Comparison of ENCODE assay signal across 24 mouse cellular contexts in genomic region chr6:29303726-29304125, GRCm38 (mm10). TPM values are rescaled to one million over a fixed set of nuclear protein-coding genes. Genes with fewer than 3 reads are reported as not detected.
A peak's percentile ranks its signal among the peaks of the same experiment; 100 is the strongest.
DNase-seq lines count a peak whose midpoint lies in the region; ATAC-seq and TF ChIP-seq lines count a peak whose summit lies in the region.
"Had no signal": no experiment of that assay in that cellular context is flagged by ENCODE, and none has a peak within 500 bp of the region (broad histone marks: within the 10 kb centered on the region; RNA-seq: fewer than 3 reads in every experiment).

No protein-coding gene starts in this region.

- no peak overlapping the region for H3K9ac ChIP-seq in heart, postnatal 0 days (replicated peaks; ENCODE audit: low read depth, low read length)
- H3K9ac ChIP-seq in liver, postnatal 0 days (replicated peaks): no peak overlapping the region
- no peak overlapping the region for H3K9ac ChIP-seq in liver, embryonic 12.5 days
- H3K9ac ChIP-seq in MEL (ENCODE audit: control insufficient read depth, low read depth, low read length, poor library complexity, severe bottlenecking): no peak overlapping the region
- H3K9ac ChIP-seq: embryonic facial prominence, embryonic 15.5 days; heart, embryonic 12.5 days; liver, embryonic 13.5 days; midbrain, embryonic 13.5 days had no signal

- no peak overlapping the region for H3K4me3 ChIP-seq in heart, postnatal 0 days (ENCODE audit: low read depth, low read length)
- H3K4me3 ChIP-seq in liver, postnatal 0 days (ENCODE audit: low read depth, low read length): no peak overlapping the region
- H3K4me3 ChIP-seq in liver, embryonic 12.5 days: no peak overlapping the region
- H3K4me3 ChIP-seq in MEL (ENCODE audit: control insufficient read depth in 1 of 2, insufficient read depth in 1 of 2, low read depth in 2 of 2, low read length in 2 of 2): no peak overlapping the region
- H3K4me3 ChIP-seq: embryonic facial prominence, embryonic 15.5 days; heart, embryonic 12.5 days; limb, embryonic 10.5 days; liver, embryonic 13.5 days; midbrain, embryonic 13.5 days had no signal

- WGBS in heart, postnatal 0 days: 41% methylated on average over 4 of the region's 5 CpGs
- 50% methylated on average over 5 of the region's 5 CpGs for WGBS in liver, postnatal 0 days (ENCODE audit: insufficient replicate concordance)
- 30% methylated on average over 5 of the region's 5 CpGs for WGBS in liver, embryonic 12.5 days (ENCODE audit: insufficient replicate concordance)

- no peak overlapping the region for H3K27ac ChIP-seq in heart, postnatal 0 days (ENCODE audit: low read depth)
- H3K27ac ChIP-seq in liver, postnatal 0 days (ENCODE audit: low read depth): no peak overlapping the region
- no peak overlapping the region for H3K27ac ChIP-seq in liver, embryonic 12.5 days
- H3K27ac ChIP-seq in MEL (ENCODE audit: control insufficient read depth, low read depth, low read length): no peak overlapping the region
- H3K27ac ChIP-seq: embryonic facial prominence, embryonic 15.5 days; limb, embryonic 10.5 days; liver, embryonic 13.5 days; macrophage; midbrain, embryonic 13.5 days had no signal

- H3K79me2 ChIP-seq in MEL (ENCODE audit: control insufficient read depth, insufficient read depth, low read length, poor library complexity): no peaks in the 10 kb centered on the region

- no peaks in the 10 kb centered on the region for H3K4me1 ChIP-seq in heart, postnatal 0 days (ENCODE audit: control insufficient read depth, insufficient read depth)
- no peaks in the 10 kb centered on the region for H3K4me1 ChIP-seq in liver, postnatal 0 days (ENCODE audit: insufficient read depth)
- H3K4me1 ChIP-seq in liver, embryonic 12.5 days: no peaks in the 10 kb centered on the region
- H3K4me1 ChIP-seq in MEL (ENCODE audit: control insufficient read depth in 1 of 2, insufficient read depth in 2 of 2, low read length in 2 of 2): no peaks in the 10 kb centered on the region
- H3K4me1 ChIP-seq: embryonic facial prominence, embryonic 15.5 days; heart, embryonic 12.5 days; limb, embryonic 10.5 days; liver, embryonic 13.5 days; midbrain, embryonic 13.5 days had no signal

- no peaks in the 10 kb centered on the region for H3K36me3 ChIP-seq in heart, postnatal 0 days (replicated peaks; ENCODE audit: control insufficient read depth, insufficient read depth, low read length)
- no peaks in the 10 kb centered on the region for H3K36me3 ChIP-seq in liver, postnatal 0 days (replicated peaks; ENCODE audit: insufficient read depth, low read length)
- no peaks in the 10 kb centered on the region for H3K36me3 ChIP-seq in liver, embryonic 12.5 days
- H3K36me3 ChIP-seq in MEL (ENCODE audit: control insufficient read depth in 1 of 2, insufficient read depth in 2 of 2, low read length in 2 of 2): no peaks in the 10 kb centered on the region
- H3K36me3 ChIP-seq: embryonic facial prominence, embryonic 15.5 days; heart, embryonic 12.5 days; limb, embryonic 10.5 days; liver, embryonic 13.5 days; midbrain, embryonic 13.5 days had no signal

- no peak overlapping the region for H3K4me2 ChIP-seq in heart, postnatal 0 days (ENCODE audit: low read depth, low read length)
- H3K4me2 ChIP-seq in liver, postnatal 0 days (ENCODE audit: low read depth, low read length): no peak overlapping the region
- no peak overlapping the region for H3K4me2 ChIP-seq in liver, embryonic 12.5 days
- H3K4me2 ChIP-seq: embryonic facial prominence, embryonic 15.5 days; heart, embryonic 12.5 days; liver, embryonic 13.5 days; midbrain, embryonic 13.5 days had no signal

- TF ChIP-seq POLR2A in MEL (IDR thresholded peaks at IDR 0.05; ENCODE audit: control insufficient read depth in 1 of 2, insufficient read depth in 1 of 2, low read depth in 1 of 2, low read length in 2 of 2, poor library complexity in 1 of 2): no peak

- TF ChIP-seq EP300 in heart, postnatal 0 days (IDR thresholded peaks at IDR 0.05; ENCODE audit: low read depth): no peak
- no peak for TF ChIP-seq EP300 in liver, postnatal 0 days (IDR thresholded peaks at IDR 0.05; ENCODE audit: low read depth)
- TF ChIP-seq EP300 in MEL (IDR thresholded peaks at IDR 0.05; ENCODE audit: low read depth in 1 of 2, low read length in 2 of 2): no peak

- no peak for ATAC-seq in heart, postnatal 0 days (ENCODE audit: insufficient read depth, low read depth)
- no peak for ATAC-seq in liver, postnatal 0 days
- ATAC-seq in liver, embryonic 12.5 days: no peak
- ATAC-seq: activated CD4-positive, CD25-positive, alpha-beta regulatory T cell, adult 4 months; midbrain, embryonic 13.5 days had no signal

- H3K27me3 ChIP-seq in heart, postnatal 0 days (ENCODE audit: control insufficient read depth, insufficient read depth, low read length): no peaks in the 10 kb centered on the region
- H3K27me3 ChIP-seq in liver, postnatal 0 days (ENCODE audit: insufficient read depth, low read length): no peaks in the 10 kb centered on the region
- no peaks in the 10 kb centered on the region; the same call in 1 of the 2 replicates for H3K27me3 ChIP-seq in liver, embryonic 12.5 days (replicated peaks)
- peaks cover 4 to 5% of the 10 kb centered on the region in 2 experiments; a peak in 3 of 4 replicates for H3K27me3 ChIP-seq in MEL (ENCODE audit: control insufficient read depth in 1 of 2, insufficient read depth in 2 of 2, low read length in 2 of 2)
- H3K27me3 ChIP-seq: embryonic facial prominence, embryonic 15.5 days; heart, embryonic 12.5 days; liver, embryonic 13.5 days; midbrain, embryonic 13.5 days had no signal

- TF ChIP-seq CTCF in heart, postnatal 0 days (IDR thresholded peaks at IDR 0.05; ENCODE audit: low read depth): peak; percentile 22; the same call in 1 of the 2 replicates
- peak; percentile 28; the same call in 1 of the 2 replicates for TF ChIP-seq CTCF in liver, postnatal 0 days (IDR thresholded peaks at IDR 0.05; ENCODE audit: low read depth)
- TF ChIP-seq CTCF in MEL (IDR thresholded peaks at IDR 0.05 in 2 of 3, conservative IDR thresholded peaks at IDR 0.05 in 1 of 3; ENCODE audit: control insufficient read depth in 1 of 3, insufficient read depth in 1 of 3, low read depth in 2 of 3, low read length in 3 of 3, poor library complexity in 1 of 3, severe bottlenecking in 1 of 3): peak in 2 of 3 experiments; percentile 18 to 49; a peak in 2 of 6 replicates

- TF ChIP-seq RAD21 in MEL (IDR thresholded peaks at IDR 0.05; ENCODE audit: low read depth, low read length): peak; percentile 36

- no peak for DNase-seq in heart, postnatal 0 days (ENCODE audit: low spot score)
- no peak for DNase-seq in heart, postnatal 4 days
- DNase-seq in liver, postnatal 0 days: no peak
- peak; percentile 19 for DNase-seq in A20 (ENCODE audit: low read depth, low spot score)
- peak; percentile 23 for DNase-seq in MEL (ENCODE audit: low read depth, low spot score)
- no peak for DNase-seq in thymus, postnatal 4 days
- no peak for DNase-seq in spleen, postnatal 36 days (ENCODE audit: low spot score in 2 of 2)
- DNase-seq: adrenal gland, postnatal 14 days; cerebellum, adult 8-10 months; heart, postnatal 36 days; kidney, adult 9 months; liver, embryonic 13.5 days; right cerebral cortex, postnatal 14 days; thymus, postnatal 14 days had no signal

- H3K9me3 ChIP-seq in heart, postnatal 0 days (replicated peaks; ENCODE audit: control insufficient read depth, low read length): peaks cover 7% of the 10 kb centered on the region; the same call in 1 of the 2 replicates
- H3K9me3 ChIP-seq in liver, postnatal 0 days (ENCODE audit: low read length): no peaks in the 10 kb centered on the region
- no peaks in the 10 kb centered on the region for H3K9me3 ChIP-seq in liver, embryonic 12.5 days (replicated peaks)
- no peaks in the 10 kb centered on the region for H3K9me3 ChIP-seq in MEL (replicated peaks; ENCODE audit: insufficient read depth, low read length)
- H3K9me3 ChIP-seq: embryonic facial prominence, embryonic 15.5 days; limb, embryonic 10.5 days; liver, embryonic 13.5 days had no signal

RNA-seq across cellular contexts. Expression of gene Fam71f1, which starts 15.2 kb away (rescaled TPM):
- total RNA-seq in heart, postnatal 0 days (2014; rRNA removed; ENCODE audit: low replicate concordance): not detected in 2 replicates
- polyA plus RNA-seq in heart, postnatal 0 days (2015; fragmentation: Nextera tagmentation; extraction: Ambion mirVana): 0.07 TPM in 1 of 2 replicates, not detected in the other
- total RNA-seq in heart, postnatal 4 days (2021): not detected
- not detected in 2 replicates for polyA plus RNA-seq in liver, postnatal 0 days (2015; fragmentation: Nextera tagmentation; extraction: Ambion mirVana)
- polyA plus RNA-seq in liver, embryonic 12.5 days (2016; fragmentation: Nextera tagmentation; extraction: Ambion mirVana): not detected in 2 replicates
- total RNA-seq in MEL (2012; rRNA removed): not detected in 2 replicates
- under 1 TPM in 1 of 2 experiments, not detected in 1; 0.13 TPM for polyA plus RNA-seq in MEL (2012; ENCODE audit: insufficient read depth in 1 of 2, insufficient read length in 2 of 2, low read depth in 1 of 2, low replicate concordance in 2 of 2, missing spikeins in 1 of 2)
- total RNA-seq: adrenal gland, postnatal 14 days; gastrocnemius, postnatal 4 days; heart, postnatal 36 days; left cerebral cortex, adult 18-20 months had no signal
- polyA plus RNA-seq: activated CD4-positive, CD25-positive, alpha-beta regulatory T cell, adult 4 months; embryonic facial prominence, embryonic 15.5 days; forebrain, embryonic 11.5 days; limb, embryonic 10.5 days; liver, embryonic 13.5 days; macrophage; midbrain, embryonic 13.5 days had no signal

RNA-seq across cellular contexts. Expression of gene Fam71f2, which starts 24.3 kb away (rescaled TPM):
- total RNA-seq in heart, postnatal 0 days (2014; rRNA removed; ENCODE audit: low replicate concordance): not detected in 2 replicates
- 0.12 and 0.18 TPM in 2 replicates for polyA plus RNA-seq in heart, postnatal 0 days (2015; fragmentation: Nextera tagmentation; extraction: Ambion mirVana)
- total RNA-seq in heart, postnatal 4 days (2021): under 1 TPM in 1 of 2 experiments, not detected in 1; 0.32 TPM
- polyA plus RNA-seq in liver, postnatal 0 days (2015; fragmentation: Nextera tagmentation; extraction: Ambion mirVana): 0.11 and 0.28 TPM in 2 replicates
- 0.20 and 0.31 TPM in 2 replicates for polyA plus RNA-seq in liver, embryonic 12.5 days (2016; fragmentation: Nextera tagmentation; extraction: Ambion mirVana)
- 0.23 TPM in 1 of 2 replicates, not detected in the other for total RNA-seq in MEL (2012; rRNA removed)
- under 1 TPM in 1 of 2 experiments, not detected in 1; 0.84 TPM for polyA plus RNA-seq in MEL (2012; ENCODE audit: insufficient read depth in 1 of 2, insufficient read length in 2 of 2, low read depth in 1 of 2, low replicate concordance in 2 of 2, missing spikeins in 1 of 2)
- total RNA-seq: adrenal gland, postnatal 14 days had no signal
- polyA plus RNA-seq: macrophage had no signal

RNA-seq across cellular contexts. Expression of gene Hilpda, which starts 31.4 kb away (rescaled TPM):
- 42.1 and 46.5 TPM in 2 replicates for total RNA-seq in heart, postnatal 0 days (2014; rRNA removed; ENCODE audit: low replicate concordance)
- 23.8 and 27.8 TPM in 2 replicates for polyA plus RNA-seq in heart, postnatal 0 days (2015; fragmentation: Nextera tagmentation; extraction: Ambion mirVana)
- 1 to 10 TPM; 9.0 to 9.6 TPM for total RNA-seq in heart, postnatal 4 days (2021)
- polyA plus RNA-seq in liver, postnatal 0 days (2015; fragmentation: Nextera tagmentation; extraction: Ambion mirVana): 24.1 and 29.0 TPM in 2 replicates
- 19.1 and 20.0 TPM in 2 replicates for polyA plus RNA-seq in liver, embryonic 12.5 days (2016; fragmentation: Nextera tagmentation; extraction: Ambion mirVana)
- total RNA-seq in MEL (2012; rRNA removed): 15.6 and 18.1 TPM in 2 replicates
- polyA plus RNA-seq in MEL (2012; ENCODE audit: insufficient read depth in 1 of 2, insufficient read length in 2 of 2, low read depth in 1 of 2, low replicate concordance in 2 of 2, missing spikeins in 1 of 2): 10 to 100 TPM in 1 of 2 experiments, not detected in 1; 17.0 TPM

RNA-seq across cellular contexts. Expression of gene Calu, which starts 44.1 kb away (rescaled TPM):
- 296 and 341 TPM in 2 replicates for total RNA-seq in heart, postnatal 0 days (2014; rRNA removed; ENCODE audit: low replicate concordance)
- 278 and 287 TPM in 2 replicates for polyA plus RNA-seq in heart, postnatal 0 days (2015; fragmentation: Nextera tagmentation; extraction: Ambion mirVana)
- total RNA-seq in heart, postnatal 4 days (2021): 100 to 1,000 TPM; 352 to 357 TPM
- 55.7 and 63.8 TPM in 2 replicates for polyA plus RNA-seq in liver, postnatal 0 days (2015; fragmentation: Nextera tagmentation; extraction: Ambion mirVana)
- polyA plus RNA-seq in liver, embryonic 12.5 days (2016; fragmentation: Nextera tagmentation; extraction: Ambion mirVana): 127 and 131 TPM in 2 replicates
- total RNA-seq in MEL (2012; rRNA removed): 80.4 and 98.0 TPM in 2 replicates
- 100 to 1,000 TPM in 1 of 2 experiments, 10 to 100 TPM in 1; 79.4 to 419 TPM for polyA plus RNA-seq in MEL (2012; ENCODE audit: insufficient read depth in 1 of 2, insufficient read length in 2 of 2, low read depth in 1 of 2, low replicate concordance in 2 of 2, missing spikeins in 1 of 2)

Comparison
In these comparisons a context has a peak if more than half of its experiments do, and no peak if none do; other contexts are left out.
1. DNase-seq: peak in A20 (single experiment) and MEL (single experiment); none in heart, postnatal 0 days (single experiment), heart, postnatal 4 days (single experiment), liver, postnatal 0 days (single experiment), thymus, postnatal 4 days (single experiment) and spleen, postnatal 36 days (0 of 2).
2. Peak in every context shown above with its lines, with median percentiles within 50 percentile points of each other: CTCF ChIP-seq.